Mouse (Mus musculus) liver, adult (tissue): ENCODE measurements around the gene Thap2.

Source experiments
- GATA4 ChIP-seq: IDR thresholded peaks from 2 replicates; pipeline ENCODE4 v1.6.1; 2014; ENCODE audit warnings: mild to moderate bottlenecking, low read length; ENCODE audit not compliant: insufficient replicate concordance

Thap2 gene

DNA sequence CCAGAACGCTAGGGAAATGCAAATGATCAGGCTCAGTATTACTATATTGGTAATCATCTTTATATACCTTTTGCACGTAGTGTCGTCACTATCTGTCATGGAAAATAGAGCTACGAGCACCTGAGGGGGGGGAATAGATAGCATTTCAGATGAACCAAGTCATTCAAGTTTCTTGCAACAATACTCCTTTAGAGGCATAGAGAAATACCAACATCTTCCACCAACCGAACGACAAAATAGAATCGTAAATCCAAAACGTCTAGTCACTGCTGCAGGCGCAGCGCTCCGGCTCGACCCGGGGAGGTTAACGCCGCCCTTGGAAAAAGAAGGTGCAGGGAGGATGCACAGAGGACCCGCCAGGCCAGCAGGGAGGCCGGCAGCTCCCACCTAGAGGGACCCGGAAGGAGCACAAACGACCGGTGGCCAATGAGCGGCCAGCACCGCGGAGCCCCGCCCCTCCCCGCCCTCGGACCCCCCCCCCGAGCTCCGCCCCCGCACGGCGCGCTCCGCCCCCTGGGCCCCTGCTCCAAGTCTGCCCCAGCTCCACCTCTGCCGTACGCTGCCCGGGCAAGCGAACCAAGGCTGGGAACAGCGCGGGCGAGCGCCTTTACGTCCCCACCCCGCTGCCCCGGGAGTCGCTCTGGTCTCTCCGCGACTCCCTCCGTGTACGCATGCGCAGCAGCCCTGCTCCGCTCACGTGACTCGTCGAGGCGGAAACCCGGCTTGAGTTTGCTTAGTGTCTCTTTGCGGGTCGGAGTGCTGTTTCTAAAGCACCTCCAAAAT lies 22.2 kb downstream of the Thap2 start, which contains the start of gene Tmem19:
Gene Tmem19, minus strand, starts transcription at position 662 of the 783 bp plus-strand sequence.
- no peak for TF ChIP-seq GATA4

DNA sequence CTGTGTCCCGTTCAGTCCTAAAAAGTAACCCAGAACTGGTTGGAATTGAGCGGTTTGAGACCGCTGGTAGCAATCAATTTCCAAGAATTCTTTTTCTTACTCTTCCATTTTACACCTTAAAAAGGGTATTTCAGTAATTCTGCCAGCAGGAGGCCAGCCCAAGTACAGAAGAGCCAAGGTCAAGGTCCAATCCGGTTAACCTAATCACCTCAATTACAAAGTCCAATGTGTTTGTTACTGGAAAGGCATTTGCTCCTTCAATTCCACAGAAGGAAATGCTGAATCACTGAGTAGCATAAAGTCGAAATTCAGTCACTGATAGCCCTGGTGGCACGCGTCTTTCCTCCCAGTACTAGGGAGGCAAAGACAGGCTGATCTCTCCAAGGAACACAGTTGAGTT lies 25.2 kb downstream of the Thap2 start:
- no peak for TF ChIP-seq GATA4

DNA sequence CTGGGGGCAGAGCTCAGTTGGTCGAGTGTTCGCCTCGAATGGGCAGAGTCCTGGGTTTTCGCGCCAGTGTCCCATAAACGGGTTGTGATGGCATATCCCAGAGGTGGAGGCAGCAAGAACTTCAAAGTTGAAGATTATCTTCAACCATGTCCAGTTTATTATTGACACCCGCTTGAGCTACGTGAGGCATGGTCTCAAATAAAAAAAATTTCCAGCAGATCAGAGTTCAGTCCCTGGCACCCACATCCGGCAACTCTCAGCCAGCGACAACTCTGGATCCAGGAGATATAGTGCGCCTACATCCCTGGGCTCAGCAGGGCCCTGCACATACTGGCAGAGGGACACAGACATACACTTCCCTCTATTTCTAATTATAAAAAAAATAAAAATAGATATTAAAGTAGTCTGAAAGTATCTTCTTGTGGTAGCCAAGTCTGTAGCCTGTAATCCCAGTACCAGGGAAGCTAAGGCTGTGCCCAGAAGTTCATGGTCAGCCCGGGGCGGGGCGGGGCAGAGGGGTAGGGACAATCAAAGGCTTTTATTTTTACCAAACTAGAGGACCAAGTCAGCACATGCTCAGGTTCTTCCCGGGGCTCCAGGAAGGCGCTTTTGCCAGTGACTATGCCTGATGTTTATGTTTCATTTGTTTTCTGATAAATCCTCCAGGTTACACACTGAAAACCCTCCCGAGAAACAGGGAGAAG lies 25.9 kb downstream of the Thap2 start:
- TF ChIP-seq GATA4: no peak

DNA sequence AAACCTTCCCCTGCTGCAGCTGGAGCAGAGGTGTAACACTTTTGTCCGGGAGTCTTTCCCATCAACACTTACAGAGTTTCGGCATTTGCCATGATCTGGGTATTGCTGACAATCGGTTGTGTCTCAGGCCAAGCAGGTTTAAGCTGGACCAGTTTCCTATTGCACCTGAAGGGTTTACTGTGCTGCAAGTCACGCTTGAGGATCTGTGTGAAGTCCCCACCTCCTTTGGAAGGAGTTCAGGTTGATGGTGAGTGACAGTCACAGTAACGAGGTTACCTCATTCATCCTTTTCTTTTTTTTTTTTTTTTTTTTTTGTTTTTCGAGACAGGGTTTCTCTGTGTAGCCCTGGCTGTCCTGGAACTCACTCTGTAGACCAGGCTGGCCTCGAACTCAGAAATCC lies 28.1 kb downstream of the Thap2 start:
- TF ChIP-seq GATA4: no peak

DNA sequence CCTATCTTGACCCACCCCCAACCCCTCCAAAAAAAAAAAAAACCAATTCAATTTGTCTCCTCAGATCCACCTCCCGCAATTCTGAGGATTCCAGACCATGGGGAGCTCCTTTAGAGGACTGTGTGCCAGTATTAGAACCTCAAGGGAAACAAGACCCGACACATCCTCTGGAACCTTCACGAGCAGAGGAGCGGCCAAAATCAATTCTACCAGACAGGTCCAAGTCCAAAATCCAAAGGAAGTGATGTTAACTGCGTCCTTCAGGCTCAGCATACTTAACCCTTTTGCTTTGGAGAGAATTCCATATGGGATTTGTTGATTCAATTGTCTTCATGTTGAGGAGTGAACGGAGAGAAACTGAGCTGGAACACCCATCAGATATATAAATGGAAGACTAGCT lies 29.2 kb downstream of the Thap2 start:
- no peak for TF ChIP-seq GATA4

DNA sequence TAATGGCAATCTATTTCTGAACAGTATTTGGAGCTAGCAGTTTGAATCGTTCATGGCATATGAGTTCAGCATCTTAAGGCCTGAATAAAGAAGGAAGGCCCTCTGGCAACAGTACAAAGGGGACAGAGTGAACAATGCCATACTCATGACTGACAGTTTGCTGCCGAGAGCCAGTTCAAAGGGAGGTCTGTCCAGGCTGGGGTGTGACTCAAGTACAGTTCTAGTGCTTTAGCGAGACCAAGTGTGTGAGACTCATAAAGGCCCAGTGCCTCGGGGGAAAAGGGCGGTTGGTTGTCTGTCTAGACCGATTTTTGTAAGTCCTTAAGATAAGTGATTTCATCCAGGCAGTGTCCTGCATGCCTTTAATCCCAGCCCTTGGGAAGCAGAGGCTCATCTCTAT lies 29.7 kb downstream of the Thap2 start:
- TF ChIP-seq GATA4: no peak

DNA sequence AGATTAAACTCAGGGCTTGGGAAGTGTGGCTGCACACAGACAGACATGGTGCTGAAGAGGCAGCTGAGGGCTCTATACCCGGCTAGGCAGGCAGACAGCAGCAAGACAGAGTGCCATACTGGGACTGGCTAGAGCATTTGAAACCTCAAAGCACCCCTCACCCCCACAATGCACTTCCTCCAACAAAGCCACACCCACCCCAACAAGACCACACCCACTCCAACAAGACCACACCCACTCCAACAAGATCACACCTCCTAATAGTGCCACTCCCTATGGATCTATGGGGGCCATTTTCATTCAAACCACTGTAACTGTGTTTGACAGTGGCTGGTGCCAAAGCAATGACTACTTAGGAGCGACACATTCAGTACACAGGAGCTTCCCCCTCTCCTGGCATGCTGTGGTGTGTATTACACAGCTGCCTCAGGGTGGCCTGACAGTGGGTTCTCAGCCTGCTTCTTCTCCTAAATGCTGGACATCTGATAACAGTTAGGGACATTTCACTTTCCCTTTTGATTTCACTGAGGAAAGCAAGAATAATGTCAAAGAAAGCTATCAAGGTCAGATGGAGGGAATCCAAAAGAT lies 33.3 kb downstream of the Thap2 start:
- no peak for TF ChIP-seq GATA4

DNA sequence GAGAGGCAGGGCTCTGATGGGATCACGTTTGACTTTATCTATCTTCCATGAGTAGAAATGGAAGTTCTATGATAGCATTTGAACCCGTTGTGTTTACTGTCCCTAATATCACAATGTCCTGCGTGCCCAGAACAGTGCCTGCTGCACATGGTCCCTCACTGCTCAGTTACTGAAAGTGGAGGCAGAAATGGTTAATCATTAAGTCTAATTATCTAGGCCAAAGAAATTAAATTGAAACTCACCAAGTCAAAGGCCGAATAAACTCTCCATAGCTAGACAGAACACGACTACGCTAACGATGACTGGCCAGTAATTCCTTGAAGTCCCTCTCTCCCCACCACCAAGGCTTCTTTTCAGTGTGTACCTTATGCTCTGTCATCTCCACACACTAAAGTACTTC lies 34.7 kb downstream of the Thap2 start:
- no peak; the same call in 1 of the 2 replicates for TF ChIP-seq GATA4

DNA sequence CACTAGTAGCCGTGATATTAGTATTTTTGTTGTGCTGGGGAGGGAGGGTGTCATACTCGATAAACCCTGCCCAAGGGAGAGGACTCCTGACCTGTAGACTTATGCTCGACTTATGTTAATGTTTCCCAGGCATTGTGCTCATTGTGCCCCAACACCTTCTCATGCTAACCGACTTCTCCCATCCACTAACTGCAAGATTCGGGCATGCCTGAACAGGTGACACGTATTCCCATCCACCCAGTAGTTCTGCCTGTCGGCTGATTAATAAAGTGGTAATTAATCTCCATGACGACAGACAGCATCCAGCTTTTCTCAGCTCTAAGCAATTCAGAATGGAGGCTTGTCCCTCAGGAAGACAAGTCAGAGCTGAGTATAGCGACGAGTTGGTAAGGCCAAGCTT lies 35.2 kb downstream of the Thap2 start:
- TF ChIP-seq GATA4: no peak

DNA sequence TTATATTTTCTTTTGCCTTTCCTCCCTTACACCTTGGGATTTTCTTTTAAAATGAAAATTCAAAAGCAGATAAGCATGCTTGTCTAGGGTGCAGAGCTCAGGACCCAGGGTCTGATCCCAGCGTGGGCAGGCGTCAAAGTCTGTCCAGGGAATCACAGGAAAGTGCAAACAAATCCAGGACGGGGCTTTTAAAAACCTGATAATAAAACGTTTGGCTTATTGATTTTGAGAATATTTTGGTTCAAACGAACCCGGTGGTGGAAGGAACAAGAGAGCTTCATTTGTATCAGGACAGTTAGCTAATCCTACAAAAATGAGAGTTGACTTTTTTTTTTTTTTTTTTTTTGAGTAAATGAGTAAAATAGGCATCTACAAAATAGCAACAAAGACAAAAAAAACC lies 36.1 kb downstream of the Thap2 start:
- TF ChIP-seq GATA4: no peak

DNA sequence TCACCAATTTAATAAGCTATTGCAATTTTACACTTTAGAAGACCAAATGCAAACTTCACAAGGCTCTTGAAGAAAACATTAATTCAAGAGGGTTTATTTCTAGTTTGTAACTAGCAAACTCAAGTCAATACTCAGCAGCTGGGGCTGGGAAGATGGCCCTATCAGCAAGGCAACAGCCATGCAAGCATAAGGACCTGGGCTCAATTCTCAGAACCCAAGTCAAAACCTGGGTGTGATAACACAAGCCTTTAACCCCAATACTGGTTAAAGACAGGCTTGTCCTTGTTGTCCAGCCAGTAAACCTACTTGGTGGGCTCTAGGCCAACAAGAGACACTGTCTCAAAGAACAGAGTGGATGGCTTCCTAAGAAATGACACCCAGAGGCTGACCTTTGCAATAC lies 37.8 kb downstream of the Thap2 start:
- TF ChIP-seq GATA4: no peak

DNA sequence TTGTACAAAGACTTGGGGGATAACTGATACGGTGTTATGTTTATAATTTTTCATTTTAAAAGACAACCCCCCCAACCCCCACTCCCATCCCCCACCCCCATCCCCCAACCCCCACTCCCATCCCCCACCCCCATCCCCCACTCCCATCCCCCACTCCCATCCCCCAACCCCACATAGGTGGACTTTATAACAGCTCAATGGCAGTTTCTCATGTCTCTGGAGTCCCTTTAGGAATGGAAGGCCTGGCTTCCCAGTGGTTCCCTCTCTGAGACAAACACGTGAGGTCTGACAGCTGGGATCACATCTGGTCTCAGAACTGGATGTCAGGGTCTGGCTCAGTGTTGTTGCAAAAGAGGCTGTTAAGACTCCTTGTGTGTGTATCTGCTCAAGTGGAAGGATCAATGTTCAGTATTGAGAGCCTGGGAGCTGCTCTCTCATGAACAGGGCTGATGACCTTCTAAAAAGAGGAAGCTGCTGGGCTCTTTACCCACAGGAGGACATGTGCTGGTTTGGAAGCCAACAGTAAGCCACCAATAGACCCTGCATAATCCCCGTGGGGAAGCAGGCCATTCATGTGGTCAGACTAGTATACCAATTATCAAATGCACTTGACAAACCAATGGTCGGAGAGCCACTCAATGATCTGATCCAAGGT lies 41.3 kb downstream of the Thap2 start:
- no peak for TF ChIP-seq GATA4

DNA sequence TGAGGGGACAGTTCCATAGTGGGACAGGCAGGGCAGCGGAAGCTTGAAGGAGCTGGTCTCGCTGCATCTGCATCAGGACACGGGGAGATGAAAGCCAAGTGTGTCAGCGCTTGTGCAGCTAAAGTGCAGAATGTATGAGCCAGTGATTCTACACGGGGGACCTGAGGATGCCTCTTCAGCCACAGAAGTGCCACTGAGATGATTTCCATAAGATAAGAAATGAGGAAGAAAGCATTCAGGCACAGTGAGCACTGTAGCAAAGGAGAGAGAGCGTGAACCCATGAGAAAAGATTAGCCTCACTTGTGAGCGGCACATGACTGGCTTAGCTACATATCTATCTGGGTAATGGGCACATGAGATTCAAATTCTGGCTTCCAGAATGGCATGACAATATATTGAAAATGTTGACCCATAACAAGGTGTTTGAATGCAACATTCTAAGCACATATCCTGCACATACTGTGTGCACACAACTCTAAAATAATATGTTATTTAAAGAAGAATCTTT lies 44.4 kb downstream of the Thap2 start:
- TF ChIP-seq GATA4: no peak

DNA sequence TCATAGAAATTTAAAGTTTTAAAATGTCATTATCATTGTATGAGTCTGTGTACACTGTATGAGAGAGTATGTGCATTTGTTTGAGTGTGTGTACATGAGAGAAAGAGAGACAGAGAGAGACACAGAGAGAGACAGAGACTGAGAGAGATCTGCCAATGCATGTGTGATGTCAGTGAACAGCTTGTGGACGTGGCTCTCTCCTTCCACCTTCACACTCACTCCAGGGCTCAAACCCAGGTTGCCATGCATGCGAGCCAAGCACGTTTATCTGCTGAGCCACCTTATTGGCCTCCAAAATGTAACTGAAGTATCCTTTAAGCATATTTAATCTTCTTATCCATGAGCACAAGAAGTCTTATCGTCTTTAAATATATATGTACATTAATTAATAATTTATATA lies 47.3 kb downstream of the Thap2 start:
- no peak for TF ChIP-seq GATA4

DNA sequence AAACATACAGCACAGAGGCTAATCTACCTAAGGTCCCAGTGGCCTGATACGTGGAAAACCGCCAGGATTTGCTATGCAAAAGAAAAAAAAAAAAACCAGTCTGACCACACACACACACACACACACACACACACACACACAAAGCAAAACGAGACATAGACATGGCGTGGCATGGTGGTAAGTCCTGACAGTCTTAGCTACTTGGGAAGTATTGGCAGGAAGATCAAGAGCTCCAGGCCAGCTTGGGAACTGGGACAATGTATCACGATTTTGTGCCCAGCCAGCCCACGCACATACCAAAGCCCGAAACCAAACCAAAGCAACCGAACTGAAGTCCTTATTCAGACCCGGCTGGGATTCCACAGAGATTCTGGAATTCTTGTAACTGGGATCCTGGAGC lies 50.7 kb downstream of the Thap2 start:
- TF ChIP-seq GATA4: no peak
